Mouse (Mus musculus) T-helper 17 cell (primary cell): ENCODE data around the gene Fam135a.

Experiments
- in situ Hi-C, 2 experiments: fragments of 300-600 bp; cut with MboI, MseI; formaldehyde crosslinking; loops; 1 replicate in 1 of 2; 2 replicates in 1 of 2; pipeline ENCODE4 v1.15.1; 2025; ENCODE audit warnings: high pct_unique_total_duplicates in 2 of 2

Fam135a gene

DNA sequence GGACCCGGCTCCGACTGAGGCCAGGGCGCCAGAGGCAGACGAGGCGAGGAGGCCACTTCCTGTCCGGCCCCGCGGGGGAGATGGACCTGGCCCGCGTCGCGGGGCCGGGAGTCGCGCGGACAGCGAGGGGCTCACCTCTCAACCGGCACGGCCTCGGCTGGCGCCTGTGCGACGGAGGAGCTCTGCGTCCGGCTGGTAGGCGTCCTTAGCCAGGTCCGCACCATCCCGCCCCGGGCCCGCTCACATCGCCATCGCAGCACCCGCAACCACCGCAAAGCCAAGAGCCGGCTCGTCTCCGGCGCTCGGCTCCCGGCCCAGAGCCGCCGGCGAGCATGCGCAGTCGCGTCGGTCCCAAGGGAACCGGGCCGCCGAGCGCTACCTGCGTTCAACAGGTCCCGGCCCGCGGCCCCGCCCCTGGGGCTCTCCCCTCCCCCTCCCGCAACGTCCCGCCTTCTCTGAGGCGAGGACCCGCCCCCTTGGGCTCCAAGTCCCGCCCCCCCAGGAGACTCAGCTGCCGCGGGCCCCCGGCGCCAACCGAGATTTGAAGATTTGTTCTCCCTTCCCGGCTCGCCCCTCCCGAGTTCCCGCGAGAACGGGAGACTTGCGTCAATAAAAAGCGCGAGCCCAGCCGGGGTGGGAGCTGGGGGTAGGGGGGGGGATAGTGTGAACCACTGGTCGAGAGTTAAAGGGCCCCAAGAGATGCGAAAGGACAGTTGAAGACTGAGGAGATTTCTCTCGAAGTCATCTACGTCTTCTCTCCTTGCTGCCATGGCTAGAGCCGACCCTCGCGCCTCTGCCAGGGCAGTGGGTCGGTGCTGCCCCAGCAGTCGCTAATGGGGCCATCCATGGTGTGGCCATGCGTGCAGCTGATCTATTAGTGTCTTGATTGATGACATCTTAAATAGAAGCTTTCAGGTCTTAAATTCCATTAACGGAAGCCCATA, at the start of gene Fam135a:
Fam135a (minus strand) TSS at position 416 of the 944 bp plus-strand sequence.
- in situ Hi-C loops: loop anchor here in 1 of 2 experiments (5.0 kb wide), 2 partner anchors 93 to 183 kb away; partner anchors contain the start of gene Sdhaf4

GRCm38 (mm10) chr1:24143504-24143903, 43.4 kb upstream of the Fam135a start:
- in situ Hi-C loops: no loop called here

- in situ Hi-C loops: no loop called here
These were observed 40.4 kb upstream of the Fam135a start for GRCm38 (mm10) chr1:24140555-24140954.

DNA sequence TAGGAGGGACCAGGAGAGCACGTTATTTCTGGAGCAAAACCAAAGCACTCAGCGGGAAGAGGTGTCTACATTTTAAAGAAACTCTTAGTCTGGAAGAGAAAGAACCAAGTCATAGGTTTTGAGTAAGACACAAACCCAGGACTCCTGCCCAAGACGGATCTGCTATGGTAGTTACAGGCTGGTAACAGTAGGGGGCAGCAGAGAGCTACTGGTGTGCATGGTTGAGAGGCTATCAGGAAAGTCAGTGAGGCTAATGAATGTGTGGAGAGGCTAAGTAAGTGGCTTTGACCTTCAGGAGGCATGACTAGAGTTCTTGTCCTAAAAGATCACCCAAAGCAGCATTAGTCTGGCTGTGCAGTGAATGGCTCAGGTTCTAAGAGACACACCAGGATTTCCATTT, 37.0 kb upstream of the Fam135a start:
- in situ Hi-C loops: loop anchor here (10.0 kb wide), 1 partner anchor 312 kb away; no protein-coding TSS in a partner anchor

DNA sequence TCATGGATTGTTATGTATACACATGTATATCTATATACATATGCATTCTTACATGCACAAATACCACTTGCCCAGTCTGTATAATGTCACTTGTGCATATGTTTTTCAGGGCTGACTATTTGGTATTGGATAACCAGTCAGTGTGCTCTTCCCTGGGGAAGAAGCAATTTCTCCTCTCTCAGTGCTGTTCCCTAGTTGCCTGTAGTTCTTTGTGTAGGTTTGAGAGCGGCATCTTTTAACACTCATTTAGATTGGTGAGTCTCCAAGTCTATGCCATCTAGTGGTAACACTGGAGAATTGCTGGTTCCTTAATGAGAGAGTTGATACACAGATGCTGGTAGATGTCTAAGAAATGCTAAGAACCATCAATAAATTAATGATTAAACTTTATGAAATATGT, 34.7 kb upstream of the Fam135a start:
- in situ Hi-C loops: loop anchor here (10.0 kb wide), 1 partner anchor 310 kb away; no protein-coding TSS in a partner anchor

DNA sequence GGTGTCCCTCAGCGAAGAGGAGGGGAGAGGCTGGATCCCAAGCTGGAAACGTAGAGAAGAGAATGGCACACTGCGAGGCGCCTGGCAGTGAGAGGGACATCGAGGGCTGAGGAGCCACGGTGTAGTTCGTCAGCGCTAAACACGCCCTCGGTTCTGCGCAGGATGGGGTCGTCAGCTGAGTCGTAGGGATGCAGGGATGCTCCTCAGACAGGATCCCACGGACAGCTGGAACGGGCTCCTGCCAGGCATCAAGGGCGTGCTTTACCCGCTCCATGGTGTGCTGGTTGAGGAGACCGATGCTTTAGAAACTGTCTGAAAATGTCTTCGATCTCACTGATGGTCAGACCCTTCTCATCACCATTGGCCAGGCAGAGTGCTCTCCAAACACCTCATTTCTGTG, 33.7 kb upstream of the Fam135a start:
- in situ Hi-C loops: loop anchor here (10.0 kb wide), 1 partner anchor 309 kb away; no protein-coding TSS in a partner anchor

DNA sequence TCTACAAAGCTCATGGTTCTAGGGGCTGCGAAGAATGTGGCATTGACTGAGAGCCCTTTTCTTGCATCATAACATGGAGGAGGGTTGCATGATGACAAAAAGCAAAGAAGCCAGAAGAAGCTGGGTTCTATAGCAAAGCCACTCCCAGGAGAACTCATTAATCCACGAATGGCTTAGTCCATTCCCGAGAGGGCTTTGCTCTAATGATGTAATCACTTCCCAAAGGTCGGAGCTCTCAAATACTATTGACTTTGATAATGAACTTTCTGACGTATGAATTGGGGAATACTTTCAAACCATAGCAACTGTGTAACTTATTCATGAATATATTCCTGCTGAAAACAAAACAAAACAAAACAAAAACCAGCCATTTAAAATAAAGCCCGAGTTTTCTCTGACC, 27.7 kb upstream of the Fam135a start:
- in situ Hi-C loops: no loop called here

- in situ Hi-C loops: no loop called here
These were observed 24.5 kb upstream of the Fam135a start for GRCm38 (mm10) chr1:24124610-24125009.

DNA sequence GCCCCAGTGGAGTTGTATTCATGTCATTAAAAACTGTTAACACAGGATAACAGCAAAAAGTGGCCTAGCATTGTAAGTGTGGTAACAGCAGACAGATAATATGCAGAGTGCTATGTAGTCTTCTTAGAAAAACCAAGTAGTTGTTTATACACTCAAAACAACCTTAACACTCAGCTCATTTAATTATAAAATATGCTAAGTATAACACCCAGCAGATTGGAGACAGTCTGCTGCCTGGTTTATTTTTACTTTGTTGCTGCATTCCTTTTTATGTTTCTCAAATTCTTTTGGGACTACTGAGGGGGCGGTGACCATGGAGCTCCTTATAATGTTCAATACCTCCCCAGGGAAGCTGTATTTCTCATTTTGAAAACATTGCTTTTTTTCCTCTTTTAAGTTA, 22.4 kb upstream of the Fam135a start:
- in situ Hi-C loops: no loop called here

- in situ Hi-C loops: no loop called here
These were observed 8.0 kb upstream of the Fam135a start for GRCm38 (mm10) chr1:24107971-24108773.

GRCm38 (mm10) chr1:24107378-24107777, 7.2 kb upstream of the Fam135a start:
- in situ Hi-C loops: no loop called here

DNA sequence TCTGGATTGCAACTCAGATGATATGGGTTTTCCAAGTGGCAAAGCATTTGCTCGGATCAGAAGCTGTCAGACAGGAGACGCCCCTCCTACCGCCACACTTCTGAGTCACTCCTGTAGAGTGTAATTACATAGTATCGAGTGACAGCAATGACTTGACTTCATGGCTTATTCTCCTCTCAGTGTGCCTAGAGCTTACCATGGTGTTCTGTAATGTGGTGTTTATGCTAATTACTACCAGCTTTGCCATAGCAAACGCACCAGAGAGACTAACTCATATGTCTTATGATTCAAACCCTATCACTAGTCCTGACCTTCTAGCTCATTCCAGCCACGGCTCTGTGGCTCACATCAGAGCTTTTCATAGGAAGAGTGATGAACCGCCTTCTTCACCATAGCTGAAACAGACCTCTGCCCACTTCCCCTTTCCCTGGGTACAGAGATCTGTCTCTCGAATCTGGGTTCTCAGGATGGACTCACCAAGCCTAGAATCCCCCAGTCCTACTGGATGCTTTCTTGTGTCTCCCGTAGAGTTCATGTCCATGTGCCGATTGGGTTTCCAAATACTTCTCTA, 2.5 kb upstream of the Fam135a start:
- in situ Hi-C loops: loop anchor here in 1 of 2 experiments (5.0 kb wide), 2 partner anchors 95 to 185 kb away; partner anchors contain the start of gene Sdhaf4

- in situ Hi-C loops: loop anchor here in 1 of 2 experiments (5.0 kb wide), 2 partner anchors 94 to 184 kb away; partner anchors contain the start of gene Sdhaf4
These were observed 773 bp upstream of the Fam135a start for GRCm38 (mm10) chr1:24100870-24101358.

DNA sequence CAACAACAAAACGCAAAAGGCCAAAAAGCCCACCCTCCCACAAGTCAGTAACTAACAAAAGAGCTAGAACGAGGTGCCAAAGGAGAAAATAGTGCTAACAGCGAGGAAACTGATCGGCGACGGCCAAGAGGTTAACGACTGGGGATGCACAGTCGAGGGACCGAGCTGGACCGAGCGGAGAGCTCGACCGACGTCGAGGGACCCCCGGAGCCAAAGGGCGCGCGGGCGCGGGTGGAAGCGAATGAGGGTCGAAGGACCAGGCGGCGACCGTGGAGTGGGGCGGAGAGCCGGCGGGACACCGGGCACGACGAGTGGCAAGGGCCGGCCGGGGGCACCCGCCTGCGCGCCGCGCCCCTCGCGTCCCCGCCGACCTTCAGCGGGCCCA, 608 bp downstream of the Fam135a start:
- in situ Hi-C loops: no loop called here

- in situ Hi-C loops: no loop called here
These were observed 2.6 kb downstream of the Fam135a start for GRCm38 (mm10) chr1:24097541-24097940.

GRCm38 (mm10) chr1:24092414-24092813, 7.7 kb downstream of the Fam135a start:
- in situ Hi-C loops: no loop called here

GRCm38 (mm10) chr1:24090603-24091002, 9.5 kb downstream of the Fam135a start:
- in situ Hi-C loops: no loop called here

- in situ Hi-C loops: no loop called here
These were observed 10.0 kb downstream of the Fam135a start for GRCm38 (mm10) chr1:24090094-24090493.

DNA sequence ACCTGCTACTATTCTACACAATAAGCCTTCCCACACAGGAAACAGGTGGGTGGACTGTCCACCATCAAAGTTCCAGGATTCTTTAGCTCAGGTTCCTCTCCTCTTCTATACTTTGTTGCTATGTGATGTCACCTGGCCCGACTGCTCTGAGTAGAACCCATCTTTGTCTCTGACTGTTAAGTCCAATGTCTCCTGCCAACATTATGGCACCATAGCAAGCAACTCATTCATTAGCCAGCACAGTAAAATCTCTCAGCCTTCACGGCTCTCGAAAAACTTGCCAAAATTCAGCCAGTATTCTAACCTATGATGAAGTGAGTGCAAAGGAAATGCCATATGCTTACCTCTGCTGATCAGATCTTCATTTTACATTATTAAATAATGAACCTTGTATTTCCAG, 14.0 kb downstream of the Fam135a start:
- in situ Hi-C loops: no loop called here

- in situ Hi-C loops: no loop called here
These were observed 25.7 kb downstream of the Fam135a start for GRCm38 (mm10) chr1:24074396-24074795.
